21 mouse cellular contexts compared by ENCODE assay signal in the genomic region with DNA sequence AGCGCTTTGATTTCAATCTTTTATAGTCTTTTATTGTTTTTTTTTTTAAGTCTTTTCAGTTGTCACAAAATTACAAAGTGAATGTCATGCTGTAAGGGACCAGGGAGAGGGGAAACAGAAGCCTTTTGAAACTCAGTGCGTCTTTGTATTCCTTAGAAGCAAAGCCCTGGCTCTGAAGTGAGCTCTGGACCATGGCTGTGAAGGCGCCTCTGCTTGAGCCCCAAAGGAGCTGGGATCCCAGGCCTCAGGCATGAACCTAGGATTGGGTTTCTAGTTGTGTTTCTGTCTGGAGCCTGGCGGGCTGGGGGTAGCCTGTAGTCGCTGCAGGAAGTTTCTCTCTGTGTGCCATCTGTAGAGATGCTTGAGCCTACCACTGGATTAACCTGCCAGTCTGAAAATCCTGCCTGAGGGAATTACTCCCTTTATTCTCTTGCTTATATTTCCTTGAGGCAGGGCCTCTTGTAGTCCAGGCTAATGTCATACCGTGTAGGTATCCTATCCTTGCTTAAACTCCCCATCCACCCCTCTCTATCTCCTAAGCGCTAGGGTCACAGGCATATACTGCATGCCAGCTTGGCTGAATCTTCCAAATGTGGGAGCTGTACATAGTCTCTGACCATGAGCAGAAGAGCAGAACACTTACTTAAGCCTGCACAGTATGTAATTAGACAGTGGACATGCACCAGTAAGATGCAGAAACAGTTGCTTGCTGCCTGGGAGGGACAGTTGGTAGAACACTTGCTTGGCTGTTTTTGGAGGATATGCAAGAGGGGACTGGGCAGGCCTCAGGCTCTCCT.
DNase-seq lines count a peak whose midpoint lies in the region; ATAC-seq and TF ChIP-seq lines count a peak whose summit lies in the region.
"Had no signal": no experiment of that assay in that cellular context is flagged by ENCODE, and none has a peak within 500 bp of the region (broad histone marks: within the 10 kb centered on the region; RNA-seq: fewer than 3 reads in every experiment).

No protein-coding gene starts in this region.

- no peak overlapping the region for H3K4me2 ChIP-seq in hindbrain, postnatal 0 days (ENCODE audit: low read depth, low read length)
- H3K4me2 ChIP-seq in hindbrain, embryonic 12.5 days (replicated peaks), result no peak overlapping the region
- no peak overlapping the region for H3K4me2 ChIP-seq in forebrain, embryonic 13.5 days
- H3K4me2 ChIP-seq in midbrain, embryonic 15.5 days, result no peak overlapping the region
- H3K4me2 ChIP-seq: embryonic facial prominence, embryonic 12.5 days; hindbrain, embryonic 15.5 days; intestine, embryonic 15.5 days; liver, embryonic 12.5 days; neural tube, embryonic 15.5 days had no signal

- no peaks in the 10 kb centered on the region for H3K9me3 ChIP-seq in hindbrain, postnatal 0 days (ENCODE audit: low read length)
- no peaks in the 10 kb centered on the region for H3K9me3 ChIP-seq in hindbrain, embryonic 12.5 days (replicated peaks)
- H3K9me3 ChIP-seq in forebrain, embryonic 13.5 days (replicated peaks), result no peaks in the 10 kb centered on the region
- H3K9me3 ChIP-seq in midbrain, embryonic 15.5 days, result no peaks in the 10 kb centered on the region
- H3K9me3 ChIP-seq in embryonic facial prominence, embryonic 10.5 days, result no peaks in the 10 kb centered on the region
- H3K9me3 ChIP-seq: embryonic facial prominence, embryonic 12.5 days; hindbrain, embryonic 15.5 days; intestine, embryonic 15.5 days; liver, embryonic 12.5 days; neural tube, embryonic 15.5 days had no signal

- 60% methylated on average over 7 of the region's 7 CpGs for WGBS in hindbrain, postnatal 0 days
- 59% methylated on average over 7 of the region's 7 CpGs for WGBS in hindbrain, embryonic 12.5 days
- WGBS in forebrain, embryonic 13.5 days, result 48% methylated on average over 7 of the region's 7 CpGs
- WGBS in midbrain, embryonic 15.5 days, result 39% methylated on average over 7 of the region's 7 CpGs
- WGBS in embryonic facial prominence, embryonic 10.5 days, result 74% methylated on average over 7 of the region's 7 CpGs

- peak overlapping the region; percentile 37; the same call in 1 of the 2 replicates for H3K27ac ChIP-seq in hindbrain, postnatal 0 days
- no peak overlapping the region for H3K27ac ChIP-seq in hindbrain, embryonic 12.5 days
- H3K27ac ChIP-seq in layer of hippocampus, adult 2 months, result peak overlapping the region; percentile 24
- H3K27ac ChIP-seq in forebrain, embryonic 13.5 days, result peak overlapping the region; percentile 44; the same call in 1 of the 2 replicates
- H3K27ac ChIP-seq in midbrain, embryonic 15.5 days, result no peak overlapping the region
- no peak overlapping the region for H3K27ac ChIP-seq in embryonic facial prominence, embryonic 10.5 days (replicated peaks)
- H3K27ac ChIP-seq: embryonic facial prominence, embryonic 12.5 days; hindbrain, embryonic 15.5 days; intestine, embryonic 15.5 days; liver, embryonic 12.5 days; neural tube, embryonic 15.5 days had no signal

- H3K36me3 ChIP-seq in hindbrain, postnatal 0 days (ENCODE audit: insufficient read depth, low read length), result no peaks in the 10 kb centered on the region; the same call in 1 of the 2 replicates
- H3K36me3 ChIP-seq in hindbrain, embryonic 12.5 days, result peaks cover 5% of the 10 kb centered on the region; the same call in 1 of the 2 replicates
- H3K36me3 ChIP-seq in forebrain, embryonic 13.5 days (ENCODE audit: poor library complexity, severe bottlenecking), result peaks cover 40% of the 10 kb centered on the region
- no peaks in the 10 kb centered on the region for H3K36me3 ChIP-seq in midbrain, embryonic 15.5 days (replicated peaks)
- peaks cover 67% of the 10 kb centered on the region for H3K36me3 ChIP-seq in embryonic facial prominence, embryonic 10.5 days (replicated peaks)
- H3K36me3 ChIP-seq: hindbrain, embryonic 15.5 days; neural tube, embryonic 15.5 days had no signal

- DNase-seq in hindbrain, postnatal 0 days (ENCODE audit: low spot score), result no peak
- DNase-seq in layer of hippocampus, adult 2 months (ENCODE audit: low spot score in 2 of 2), result no peak
- DNase-seq in layer of hippocampus, adult 18-20 months (ENCODE audit: low spot score in 2 of 2), result no peak
- no peak for DNase-seq in embryonic facial prominence, embryonic 10.5 days (ENCODE audit: low spot score)
- DNase-seq: adrenal gland, postnatal 25 days; cerebellum, adult 11 months; cerebellum, adult 9-11 months; kidney, postnatal 4 days; lung, adult 18-20 months; lung, postnatal 10 days; right cerebral cortex, adult 18-20 months; right cerebral cortex, postnatal 4 days; thymus, postnatal 14 days had no signal

- no peak for TF ChIP-seq CTCF in hindbrain, postnatal 0 days (IDR thresholded peaks at IDR 0.05; ENCODE audit: low read depth)
- TF ChIP-seq CTCF in layer of hippocampus, adult 2 months (conservative IDR thresholded peaks at IDR 0.05), result no peak

- no peaks in the 10 kb centered on the region for H3K4me1 ChIP-seq in hindbrain, postnatal 0 days (ENCODE audit: insufficient read depth, low read length)
- peaks cover 10% of the 10 kb centered on the region for H3K4me1 ChIP-seq in hindbrain, embryonic 12.5 days
- H3K4me1 ChIP-seq in forebrain, embryonic 13.5 days, result peaks cover 16% of the 10 kb centered on the region; the same call in 1 of the 2 replicates
- 0 out of 2 replicates have a peak, but pooled peaks cover 5% of the 10 kb centered on the region for H3K4me1 ChIP-seq in midbrain, embryonic 15.5 days
- peaks cover 9% of the 10 kb centered on the region for H3K4me1 ChIP-seq in embryonic facial prominence, embryonic 10.5 days
- H3K4me1 ChIP-seq: hindbrain, embryonic 15.5 days had no signal

- H3K9ac ChIP-seq in hindbrain, postnatal 0 days (replicated peaks; ENCODE audit: low read length), result no peak overlapping the region
- no peak overlapping the region for H3K9ac ChIP-seq in hindbrain, embryonic 12.5 days
- no peak overlapping the region for H3K9ac ChIP-seq in forebrain, embryonic 13.5 days
- H3K9ac ChIP-seq in midbrain, embryonic 15.5 days, result no peak overlapping the region
- H3K9ac ChIP-seq: embryonic facial prominence, embryonic 12.5 days; hindbrain, embryonic 15.5 days; intestine, embryonic 15.5 days; liver, embryonic 12.5 days; neural tube, embryonic 15.5 days had no signal

- ATAC-seq in hindbrain, postnatal 0 days, result no peak; the same call in 1 of the 2 replicates
- ATAC-seq in hindbrain, embryonic 12.5 days (ENCODE audit: low FRiP score), result no peak
- ATAC-seq in forebrain, embryonic 13.5 days, result no peak
- ATAC-seq in midbrain, embryonic 15.5 days (replicated peaks), result peak; percentile 31; the same call in 1 of the 2 replicates
- ATAC-seq: intestine, embryonic 15.5 days; liver, embryonic 12.5 days had no signal

- H3K27me3 ChIP-seq in hindbrain, postnatal 0 days (ENCODE audit: insufficient read depth, low read length), result no peaks in the 10 kb centered on the region
- no peaks in the 10 kb centered on the region for H3K27me3 ChIP-seq in hindbrain, embryonic 12.5 days
- no peaks in the 10 kb centered on the region for H3K27me3 ChIP-seq in forebrain, embryonic 13.5 days
- no peaks in the 10 kb centered on the region for H3K27me3 ChIP-seq in midbrain, embryonic 15.5 days (replicated peaks)
- no peaks in the 10 kb centered on the region for H3K27me3 ChIP-seq in embryonic facial prominence, embryonic 10.5 days (replicated peaks; ENCODE audit: low read depth, poor library complexity, severe bottlenecking)
- H3K27me3 ChIP-seq: embryonic facial prominence, embryonic 12.5 days; hindbrain, embryonic 15.5 days; intestine, embryonic 15.5 days; liver, embryonic 12.5 days; neural tube, embryonic 15.5 days had no signal

- no peak overlapping the region for H3K4me3 ChIP-seq in hindbrain, postnatal 0 days (ENCODE audit: low read length)
- H3K4me3 ChIP-seq in hindbrain, embryonic 12.5 days, result no peak overlapping the region
- no peak overlapping the region for H3K4me3 ChIP-seq in layer of hippocampus, adult 2 months
- H3K4me3 ChIP-seq in forebrain, embryonic 13.5 days, result no peak overlapping the region
- H3K4me3 ChIP-seq in midbrain, embryonic 15.5 days, result no peak overlapping the region
- H3K4me3 ChIP-seq in embryonic facial prominence, embryonic 10.5 days, result no peak overlapping the region
- H3K4me3 ChIP-seq: embryonic facial prominence, embryonic 12.5 days; hindbrain, embryonic 15.5 days; intestine, embryonic 15.5 days; liver, embryonic 12.5 days; neural tube, embryonic 15.5 days had no signal

Comparison
In these comparisons a context has a peak if more than half of its experiments do, and no peak if none do; other contexts are left out.
1. H3K27ac ChIP-seq: peak in hindbrain, postnatal 0 days (single experiment), layer of hippocampus, adult 2 months (single experiment) and forebrain, embryonic 13.5 days (single experiment); none in hindbrain, embryonic 12.5 days (single experiment), midbrain, embryonic 15.5 days (single experiment) and embryonic facial prominence, embryonic 10.5 days (single experiment).